Mouse (Mus musculus): Measurements from ENCODE around the gene Siva1. TPM values are rescaled to one million over a fixed set of nuclear protein-coding genes. Genes with fewer than 3 reads are reported as not detected.

The Siva1 gene
- total RNA-seq (2023): 10 to 100 TPM; 40.4 to 44.3 TPM

DNA sequence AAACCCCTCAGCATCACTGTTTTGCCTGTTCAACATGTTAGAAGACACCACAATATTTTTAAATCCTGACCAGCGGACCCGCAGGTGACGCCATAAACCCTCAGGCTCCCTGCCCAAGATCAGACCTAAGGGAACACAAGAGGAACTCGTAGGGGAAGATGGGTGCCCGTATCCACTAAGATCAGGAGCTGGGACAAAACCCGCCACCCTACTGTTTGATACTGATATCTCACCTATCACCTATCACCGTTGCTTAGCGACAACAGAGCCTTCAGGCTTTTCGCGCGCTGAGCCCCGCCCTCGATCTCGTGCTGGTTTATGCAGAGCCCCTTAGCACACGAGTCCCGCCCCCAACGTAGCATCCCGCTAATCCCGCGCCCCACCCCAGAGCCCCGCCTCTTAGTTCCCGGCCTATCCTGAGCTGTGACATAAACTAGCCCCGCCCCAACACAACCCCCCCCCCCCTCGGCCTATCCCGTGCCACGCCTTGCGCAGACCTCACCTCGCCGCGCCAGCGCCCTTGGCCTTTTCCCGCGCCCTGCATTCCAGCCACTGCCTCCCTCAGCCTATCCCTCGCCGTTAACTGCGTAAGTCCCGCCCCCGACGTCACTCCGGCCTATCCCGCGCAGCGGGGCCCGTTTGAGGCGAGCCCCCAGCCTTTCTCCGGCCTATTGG lies at the start of gene Siva1:
Gene Siva1 (plus strand): TSS at position 500 of the 675 bp plus-strand sequence.

GRCm38 (mm10) chr12:112619686-112620353 lies 24.7 kb upstream of the Siva1 start, which contains the start of gene Adssl1:
TSS of gene Adssl1 (plus strand) at chr12:112620045.

GRCm38 (mm10) chr12:112674132-112675011 lies 29.9 kb downstream of the Siva1 start, which contains the start of gene Akt1:
TSS of gene Akt1 (minus strand) at chr12:112674884.

DNA sequence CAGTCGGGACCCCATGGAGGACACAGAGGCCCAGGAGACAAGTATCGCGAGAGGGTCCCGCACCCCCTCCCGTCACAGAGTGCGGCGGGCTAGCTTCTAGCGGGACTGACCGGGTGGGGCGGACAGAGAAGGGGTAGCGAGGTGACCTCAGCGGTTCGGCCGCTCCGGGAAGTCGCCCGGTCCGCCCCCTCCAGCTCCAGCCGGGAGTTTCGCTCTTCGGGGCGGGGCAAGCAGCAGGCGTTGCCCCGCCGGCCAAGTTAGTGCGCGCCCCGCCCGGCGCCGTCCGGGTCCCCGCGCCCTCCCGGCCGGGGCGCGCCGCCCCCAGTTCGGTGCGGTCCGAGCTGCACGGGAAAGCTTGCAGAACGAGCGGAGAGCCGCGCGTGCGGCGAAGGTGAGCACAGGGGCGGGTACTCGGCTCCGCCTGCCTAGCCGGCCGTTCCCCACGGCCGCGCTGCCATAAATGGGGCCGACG lies 34.1 kb downstream of the Siva1 start, which contains the start of gene Zbtb42:
Gene Zbtb42 (plus strand): TSS at position 274 of the 472 bp plus-strand sequence.

Other genes starting within 250 kb of the Siva1 start
- not detected for gene A530016L24Rik, start 155.2 kb upstream of the Siva1 start, total RNA-seq (2023)
- not detected for gene Tmem179, start 127.9 kb upstream of the Siva1 start, total RNA-seq (2023)
- 10 to 100 TPM; 36.0 to 53.4 TPM for gene Inf2, start 55.9 kb upstream of the Siva1 start, total RNA-seq (2023)
- 10 to 100 TPM; 80.1 to 82.2 TPM for gene Adssl1, start 24.6 kb upstream of the Siva1 start, total RNA-seq (2023)
- 100 to 1,000 TPM; 181 to 197 TPM for gene Akt1, start 30.2 kb downstream of the Siva1 start, total RNA-seq (2023)
- gene Zbtb42, start 34.1 kb downstream of the Siva1 start, total RNA-seq (2023): 10 to 100 TPM; 18.4 to 19.4 TPM
- gene Cep170b, start 75.8 kb downstream of the Siva1 start, total RNA-seq (2023): 1 to 10 TPM in 1 of 2 experiments, under 1 TPM in 1; 0.80 to 1.0 TPM
- 100 to 1,000 TPM; 228 to 351 TPM for gene Pld4, start 116.0 kb downstream of the Siva1 start, total RNA-seq (2023)
- under 1 TPM; 0.47 to 0.53 TPM for gene Ahnak2, start 158.0 kb downstream of the Siva1 start, total RNA-seq (2023)
- 1 to 10 TPM in 1 of 2 experiments, under 1 TPM in 1; 1.00 to 1.1 TPM for gene Clba1, start 164.3 kb downstream of the Siva1 start, total RNA-seq (2023)
- 10 to 100 TPM; 30.8 to 38.3 TPM for gene Cdca4, start 184.7 kb downstream of the Siva1 start, total RNA-seq (2023)
- 10 to 100 TPM; 25.5 to 28.0 TPM for gene Gpr132, start 223.5 kb downstream of the Siva1 start, total RNA-seq (2023)